Mouse (Mus musculus): ENCODE results near the gene Htr2a.

DNA sequence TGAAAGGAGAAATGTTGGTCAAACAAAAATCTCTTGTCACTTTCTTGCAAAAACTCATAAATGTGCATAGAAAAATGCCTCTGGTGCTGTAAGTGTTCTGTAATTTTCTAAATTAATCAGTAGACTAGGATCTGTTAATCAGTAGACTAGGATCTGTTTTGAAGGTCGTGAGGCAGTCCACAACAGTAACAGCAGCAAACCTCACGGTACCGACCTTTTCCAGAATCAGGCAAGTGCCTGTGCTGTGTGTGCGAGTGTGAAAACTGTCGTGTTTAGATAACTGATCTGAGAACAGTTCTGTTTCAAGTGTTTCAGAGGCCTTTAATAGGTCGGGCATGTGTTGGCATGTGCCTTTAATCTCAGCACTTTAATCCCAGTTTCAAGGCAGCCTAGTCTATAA lies 94.8 kb downstream of the Htr2a start:
- TF ChIP-seq CTCF (IDR thresholded peaks at IDR 0.05; ENCODE audit: low read depth) = no peak
- TF ChIP-seq EP300 (IDR thresholded peaks at IDR 0.05; ENCODE audit: low read depth) = no peak

Measured in heart, postnatal 0 days (tissue).